Mouse (Mus musculus) heart, postnatal 0 days (tissue): ENCODE measurements at regions not wholly inside any gene's neighbourhood (a gene's known extent, or its start where the extent isn't known, plus 50 kb on each side); places are given as distances from the start of the nearest gene placed in this dataset.

Experiments
- ATAC-seq: fragments of 200-750 bp; cut with Nextera tagmentation; 2 replicates; pipeline ENCODE4 v1.8.0; 2017; ENCODE audit warnings: low read depth, moderate number of reproducible peaks, moderate library complexity; ENCODE audit not compliant: insufficient read depth
- DNase-seq: peaks from one replicate; pipeline ENCODE4 v3.0.0-alpha.2; 2016; ENCODE audit warnings: low spot score
- H3K27ac ChIP-seq: fragments of 300-500 bp; sonication (generic); 2 replicates; pipeline ENCODE4 v1.5.1; 2014; ENCODE audit warnings: low read depth, mild to moderate bottlenecking
- H3K27me3 ChIP-seq: fragments of 300-500 bp; sonication (generic); 2 replicates; pipeline ENCODE4 v1.6.1; 2014; ENCODE audit warnings: low read length, mixed read lengths; ENCODE audit not compliant: control insufficient read depth, insufficient read depth
- H3K36me3 ChIP-seq: fragments of 300-500 bp; sonication (generic); replicated peaks from 2 replicates; pipeline ENCODE4 v1.6.1; 2014; ENCODE audit warnings: low read length, mixed read lengths; ENCODE audit not compliant: control insufficient read depth, insufficient read depth
- H3K4me1 ChIP-seq: fragments of 300-500 bp; sonication (generic); 2 replicates; pipeline ENCODE4 v1.6.1; 2014; ENCODE audit warnings: antibody characterized with exemption; ENCODE audit not compliant: control insufficient read depth, insufficient read depth
- H3K4me2 ChIP-seq: fragments of 300-500 bp; sonication (generic); 2 replicates; pipeline ENCODE4 v1.6.1; 2014; ENCODE audit warnings: low read depth, mild to moderate bottlenecking, low read length, moderate library complexity
- H3K4me3 ChIP-seq: fragments of 300-500 bp; sonication (generic); 2 replicates; pipeline ENCODE4 v1.5.1; 2014; ENCODE audit warnings: low read depth, low read length
- H3K9ac ChIP-seq: fragments of 300-500 bp; sonication (generic); replicated peaks from 2 replicates; pipeline ENCODE4 v1.6.1; 2014; ENCODE audit warnings: low read depth, low read length, mixed read lengths
- H3K9me3 ChIP-seq: fragments of 300-500 bp; sonication (generic); replicated peaks from 2 replicates; pipeline ENCODE4 v1.6.1; 2016; ENCODE audit warnings: low read length; ENCODE audit not compliant: control insufficient read depth
- CTCF ChIP-seq: IDR thresholded peaks from 2 replicates; pipeline ENCODE4 v1.5.1; 2016; ENCODE audit warnings: antibody characterized with exemption, control low read depth, low read depth
- EP300 ChIP-seq: IDR thresholded peaks from 2 replicates; pipeline ENCODE4 v1.6.1; 2016; ENCODE audit warnings: antibody characterized with exemption, low read depth
- WGBS: fragments of 180-500 bp; shearing (Covaris S2); extraction: QIAGEN DNeasy Blood & Tissue Kit; methylation state at CpG from one replicate; pipeline ENCODE4 v1.1.7; 2014; 5-methylcytosine and 5-hydroxymethylcytosine counted together

GRCm38 (mm10) chr6:51240039-51240438, 192.4 kb upstream of the Nfe2l3 start:
- ATAC-seq (no peak), DNase-seq (no peak)
- WGBS: 53% methylated on average over 3 of the region's 3 CpGs
- Histone ChIP-seq H3K4me1 (no peaks in the 10 kb centered on the region), H3K4me3 (no peak overlapping the region), H3K4me2 (no peak overlapping the region), H3K36me3 (no peaks in the 10 kb centered on the region), H3K27ac (no peak overlapping the region), H3K27me3 (no peaks in the 10 kb centered on the region), H3K9me3 (peaks cover 9% of the 10 kb centered on the region; the same call in 1 of the 2 replicates), H3K9ac (no peak overlapping the region)
- TF ChIP-seq EP300 (no peak), CTCF (no peak)

GRCm38 (mm10) chr6:51250233-51250632, 182.2 kb upstream of the Nfe2l3 start:
- Histone ChIP-seq H3K4me2 (no peak overlapping the region), H3K4me1 (no peaks in the 10 kb centered on the region), H3K27ac (no peak overlapping the region), H3K27me3 (no peaks in the 10 kb centered on the region), H3K9ac (no peak overlapping the region), H3K9me3 (no peaks in the 10 kb centered on the region), H3K36me3 (no peaks in the 10 kb centered on the region), H3K4me3 (no peak overlapping the region)
- DNase-seq (no peak), ATAC-seq (no peak)
- TF ChIP-seq CTCF (no peak), EP300 (no peak)

GRCm38 (mm10) chr6:51251432-51251831, 181.0 kb upstream of the Nfe2l3 start:
- WGBS: 83% methylated on average over 2 of the region's 2 CpGs
- H3K4me3 ChIP-seq: no peak overlapping the region
- no peak for DNase-seq
- H3K4me1 ChIP-seq: no peaks in the 10 kb centered on the region
- no peak for ATAC-seq
- TF ChIP-seq CTCF (no peak), EP300 (no peak)
- H3K27ac ChIP-seq: no peak overlapping the region
- H3K9me3 ChIP-seq: no peaks in the 10 kb centered on the region
- no peaks in the 10 kb centered on the region for H3K27me3 ChIP-seq
- no peak overlapping the region for H3K9ac ChIP-seq
- no peaks in the 10 kb centered on the region for H3K36me3 ChIP-seq
- no peak overlapping the region for H3K4me2 ChIP-seq

GRCm38 (mm10) chr6:51252721-51253120, 179.7 kb upstream of the Nfe2l3 start:
- TF ChIP-seq CTCF: no peak
- no peak for TF ChIP-seq EP300
- Histone ChIP-seq H3K9ac (no peak overlapping the region), H3K4me3 (no peak overlapping the region), H3K27ac (no peak overlapping the region), H3K4me2 (no peak overlapping the region), H3K4me1 (no peaks in the 10 kb centered on the region), H3K27me3 (no peaks in the 10 kb centered on the region), H3K36me3 (no peaks in the 10 kb centered on the region), H3K9me3 (no peaks in the 10 kb centered on the region)
- no peak for DNase-seq
- WGBS: 76% methylated on average over 3 of the region's 3 CpGs
- ATAC-seq: no peak

GRCm38 (mm10) chr6:51256631-51257030, 175.8 kb upstream of the Nfe2l3 start:
- no peak for ATAC-seq
- H3K9me3 ChIP-seq: no peaks in the 10 kb centered on the region
- DNase-seq: no peak
- no peak for TF ChIP-seq CTCF
- H3K4me3 ChIP-seq: no peak overlapping the region
- H3K27me3 ChIP-seq: no peaks in the 10 kb centered on the region
- no peaks in the 10 kb centered on the region for H3K36me3 ChIP-seq
- no peak overlapping the region for H3K9ac ChIP-seq
- H3K4me1 ChIP-seq: no peaks in the 10 kb centered on the region
- H3K27ac ChIP-seq: no peak overlapping the region
- no peak overlapping the region for H3K4me2 ChIP-seq
- 53% methylated on average over 4 of the region's 4 CpGs for WGBS

GRCm38 (mm10) chr6:51257524-51257923, 174.9 kb upstream of the Nfe2l3 start:
- no peak overlapping the region for H3K4me3 ChIP-seq
- 60% methylated on average over 6 of the region's 6 CpGs for WGBS
- no peaks in the 10 kb centered on the region for H3K36me3 ChIP-seq
- no peak for ATAC-seq
- H3K9me3 ChIP-seq: no peaks in the 10 kb centered on the region
- H3K4me2 ChIP-seq: no peak overlapping the region
- H3K27ac ChIP-seq: no peak overlapping the region
- DNase-seq: no peak
- no peak overlapping the region for H3K9ac ChIP-seq
- no peaks in the 10 kb centered on the region for H3K4me1 ChIP-seq
- TF ChIP-seq CTCF: no peak
- no peak for TF ChIP-seq EP300
- H3K27me3 ChIP-seq: no peaks in the 10 kb centered on the region
